Mouse (Mus musculus) hindbrain, postnatal 0 days (tissue): ENCODE measurements around the gene Mllt6. TPM values are rescaled to one million over a fixed set of nuclear protein-coding genes. Genes with fewer than 3 reads are reported as not detected.

ENCODE experiments used
- ATAC-seq: fragments of 200-750 bp; cut with Nextera tagmentation; 2 replicates; pipeline ENCODE4 v1.8.0; 2017; ENCODE audit warnings: mild to moderate bottlenecking, moderate TSS enrichment, moderate library complexity
- DNase-seq: peaks from one replicate; pipeline ENCODE4 v3.0.0-alpha.2; 2015; ENCODE audit warnings: low spot score
- H3K27ac ChIP-seq: fragments of 300-500 bp; sonication (generic); 2 replicates; pipeline ENCODE4 v1.5.1; 2014; ENCODE audit warnings: mild to moderate bottlenecking
- H3K27me3 ChIP-seq: fragments of 300-500 bp; sonication (generic); 2 replicates; pipeline ENCODE4 v1.6.1; 2014; ENCODE audit warnings: low read length, mixed read lengths; ENCODE audit not compliant: insufficient read depth
- H3K36me3 ChIP-seq: fragments of 300-500 bp; sonication (generic); 2 replicates; pipeline ENCODE4 v1.6.1; 2014; ENCODE audit warnings: low read length, mixed read lengths; ENCODE audit not compliant: insufficient read depth
- H3K4me1 ChIP-seq: fragments of 300-500 bp; sonication (generic); 2 replicates; pipeline ENCODE4 v1.6.1; 2014; ENCODE audit warnings: antibody characterized with exemption, low read length, mixed read lengths; ENCODE audit not compliant: insufficient read depth
- H3K4me2 ChIP-seq: fragments of 300-500 bp; sonication (generic); 2 replicates; pipeline ENCODE4 v1.6.1; 2014; ENCODE audit warnings: low read depth, mild to moderate bottlenecking, low read length, moderate library complexity, mixed read lengths
- H3K4me3 ChIP-seq: fragments of 300-500 bp; sonication (generic); 2 replicates; pipeline ENCODE4 v1.5.1; 2014; ENCODE audit warnings: low read length
- H3K9ac ChIP-seq: fragments of 300-500 bp; sonication (generic); replicated peaks from 2 replicates; pipeline ENCODE4 v1.6.1; 2014; ENCODE audit warnings: mild to moderate bottlenecking, low read length, moderate library complexity, mixed read lengths
- H3K9me3 ChIP-seq: fragments of 300-500 bp; sonication (generic); 2 replicates; pipeline ENCODE4 v1.6.1; 2016; ENCODE audit warnings: low read length, mixed read lengths
- CTCF ChIP-seq: IDR thresholded peaks from 2 replicates; pipeline ENCODE4 v1.5.1; 2016; ENCODE audit warnings: antibody characterized with exemption, control low read depth, low read depth
- WGBS: fragments of 180-500 bp; shearing (Covaris S2); extraction: QIAGEN DNeasy Blood & Tissue Kit; methylation state at CpG from one replicate; pipeline ENCODE4 v1.1.7; 2014; 5-methylcytosine and 5-hydroxymethylcytosine counted together
- polyA plus RNA-seq: library from polyadenylated mRNA; unstranded; fragments of >200 nt; fragmentation: Nextera tagmentation; extraction: Ambion mirVana; gene quantifications from 2 replicates; pipeline ENCODE4 v1.2.1, GENCODE M21; 2015
- total RNA-seq: library from RNA; depleted of rRNA; stranded (reverse); fragments of >200 nt; gene quantifications from 2 replicates; pipeline ENCODE4 v1.2.3, GENCODE M21; 2014

Mllt6 gene
- total and polyA plus RNA-seq, 2 experiments from 2014 or later, result 1.7 to 60.8 TPM

DNA sequence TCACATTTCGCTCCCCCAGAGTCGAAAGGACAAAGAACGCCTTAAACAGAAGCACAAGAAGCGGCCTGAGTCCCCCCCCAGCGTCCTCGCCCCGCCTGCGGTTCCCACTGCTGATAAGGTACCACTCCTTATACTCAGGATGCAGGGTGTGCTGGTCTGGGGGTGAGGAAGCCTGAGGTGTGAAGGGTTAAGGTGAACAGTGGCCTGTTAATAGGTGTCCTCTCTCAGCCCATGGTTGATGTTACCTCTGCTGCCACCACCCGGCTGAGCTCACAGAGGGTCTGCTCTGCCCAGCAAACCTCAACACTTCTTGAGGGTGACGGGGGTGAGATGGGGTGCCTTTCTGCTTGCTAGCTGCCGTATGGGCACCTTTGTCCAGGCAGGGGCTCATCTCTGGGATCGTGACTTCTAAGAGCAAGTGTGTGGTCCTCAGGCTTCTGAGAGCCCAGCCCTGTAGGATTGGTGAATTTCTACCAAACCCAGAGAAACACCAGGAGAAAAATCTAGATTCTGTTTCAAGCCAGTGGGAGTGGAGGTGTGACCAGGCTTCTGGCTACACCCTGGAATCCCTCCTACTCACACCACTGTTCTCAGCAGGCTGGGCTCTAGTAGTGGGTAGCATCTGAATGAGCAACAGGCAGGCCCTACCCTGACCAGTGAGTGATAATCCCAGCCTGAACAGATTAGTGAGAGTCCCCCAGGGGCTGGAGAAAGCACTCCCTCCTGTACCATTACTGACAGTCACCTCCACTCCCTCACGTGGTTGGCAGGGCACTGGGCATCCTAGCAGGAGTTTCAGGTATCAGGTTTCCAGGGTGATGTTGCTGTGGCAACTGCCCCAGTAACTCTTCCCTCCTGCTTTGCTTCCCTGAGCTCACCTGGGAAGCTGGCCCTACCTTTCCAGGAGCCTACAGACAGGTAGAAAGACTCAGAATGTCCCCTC lies 7.3 kb downstream of the Mllt6 start:
- no peak overlapping the region for H3K4me3 ChIP-seq
- peaks cover 62% of the 10 kb centered on the region for H3K36me3 ChIP-seq
- no peak overlapping the region for H3K9ac ChIP-seq
- no peaks in the 10 kb centered on the region for H3K4me1 ChIP-seq
- H3K4me2 ChIP-seq, result no peak overlapping the region
- H3K27ac ChIP-seq, result no peak overlapping the region
- ATAC-seq, result no peak
- H3K9me3 ChIP-seq, result no peaks in the 10 kb centered on the region
- no peak for DNase-seq
- WGBS, result 72% methylated on average over 13 of the region's 13 CpGs
- H3K27me3 ChIP-seq, result no peaks in the 10 kb centered on the region
- TF ChIP-seq CTCF, result peak; percentile 27; the same call in 1 of the 2 replicates

DNA sequence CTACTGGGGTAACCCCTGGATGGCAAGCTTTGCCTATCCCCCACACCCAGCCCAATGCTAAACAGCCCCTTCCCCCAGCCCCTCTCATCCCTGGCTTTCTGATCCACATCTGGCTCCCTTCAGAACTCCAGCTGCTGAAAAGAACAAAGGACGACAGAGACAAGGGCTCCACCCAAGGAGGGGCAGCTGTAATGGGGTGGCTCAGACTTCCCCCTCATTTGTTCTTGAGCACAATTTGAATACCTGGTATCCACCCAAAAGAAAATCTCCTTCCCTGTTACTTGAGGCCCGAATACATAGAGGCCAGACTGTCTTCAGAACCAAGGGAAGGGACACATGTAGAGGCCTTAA lies 7.9 kb downstream of the Mllt6 start:
- TF ChIP-seq CTCF, result no peak

DNA sequence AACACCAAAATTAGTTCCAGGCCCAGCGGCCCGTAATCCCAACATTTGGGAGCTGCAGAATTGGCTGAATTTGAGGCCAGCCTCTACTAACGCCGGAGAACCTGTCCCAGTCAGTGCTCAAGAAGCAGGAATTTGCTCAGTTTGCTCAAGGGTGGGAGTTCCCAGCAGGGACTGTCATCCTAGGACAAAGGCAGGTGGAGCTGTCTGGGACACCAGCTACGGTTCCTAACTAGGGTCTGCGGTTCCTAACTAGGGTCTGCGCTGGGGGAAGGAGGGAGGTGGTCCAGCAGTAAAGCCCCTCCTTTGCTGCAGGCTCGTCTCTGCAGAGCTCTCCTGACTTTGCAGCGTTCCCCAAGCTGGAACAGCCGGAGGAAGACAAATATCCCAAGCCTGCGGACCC lies 9.9 kb downstream of the Mllt6 start:
- Histone ChIP-seq H3K4me1 (no peaks in the 10 kb centered on the region), H3K27ac (no peak overlapping the region), H3K9me3 (no peaks in the 10 kb centered on the region), H3K4me2 (no peak overlapping the region), H3K27me3 (no peaks in the 10 kb centered on the region), H3K36me3 (peaks cover 62% of the 10 kb centered on the region), H3K9ac (no peak overlapping the region), H3K4me3 (no peak overlapping the region)
- DNase-seq, result no peak
- no peak for ATAC-seq
- no peak for TF ChIP-seq CTCF
- 80% methylated on average over 11 of the region's 11 CpGs for WGBS

More for the DNA sequence above, 7.9 kb downstream of the Mllt6 start:
- DNase-seq (no peak), ATAC-seq (no peak)
- Histone ChIP-seq H3K27ac (no peak overlapping the region), H3K4me1 (no peaks in the 10 kb centered on the region), H3K4me3 (no peak overlapping the region), H3K9ac (no peak overlapping the region), H3K36me3 (peaks cover 64% of the 10 kb centered on the region), H3K9me3 (no peaks in the 10 kb centered on the region), H3K4me2 (no peak overlapping the region), H3K27me3 (no peaks in the 10 kb centered on the region)
- WGBS, result 46% methylated on average over 2 of the region's 2 CpGs

DNA sequence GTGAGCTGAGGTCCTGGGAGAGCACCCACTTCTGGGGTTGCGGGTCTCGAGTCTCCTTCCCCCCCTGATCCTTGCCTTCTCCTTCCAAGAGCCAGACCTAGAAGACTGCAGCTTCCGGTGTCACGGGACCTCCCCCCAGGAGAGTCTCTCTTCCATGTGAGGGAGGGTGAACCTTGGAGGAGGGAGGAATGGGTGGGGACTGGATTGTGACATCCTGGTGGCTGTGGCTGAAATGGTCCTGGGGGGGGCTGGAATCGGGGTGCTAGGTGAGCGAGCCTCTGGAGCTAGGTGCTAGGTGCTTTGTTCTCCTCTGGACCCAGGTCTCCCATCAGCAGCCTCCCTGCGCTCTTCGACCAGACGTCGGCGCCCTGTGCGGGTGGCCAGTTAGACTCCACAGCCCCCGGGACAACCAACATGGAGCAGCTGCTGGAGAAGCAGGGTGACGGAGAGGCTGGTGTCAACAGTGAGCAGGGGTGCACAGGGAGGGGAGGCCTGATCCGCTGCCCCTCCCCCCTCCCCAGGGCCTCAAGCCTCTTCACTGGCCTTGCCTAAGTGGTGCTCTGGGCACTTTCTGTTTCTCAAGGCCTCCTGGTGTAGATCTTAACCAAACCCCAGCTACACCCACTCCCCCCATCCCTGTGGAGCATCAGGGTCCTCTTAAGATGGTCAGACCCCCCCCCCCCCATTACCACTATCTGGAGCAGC lies 13.0 kb downstream of the Mllt6 start:
- Histone ChIP-seq H3K4me2 (no peak overlapping the region), H3K27me3 (no peaks in the 10 kb centered on the region), H3K27ac (no peak overlapping the region), H3K9ac (no peak overlapping the region), H3K9me3 (no peaks in the 10 kb centered on the region), H3K4me1 (no peaks in the 10 kb centered on the region), H3K36me3 (peaks cover 48% of the 10 kb centered on the region), H3K4me3 (no peak overlapping the region)
- no peak for ATAC-seq
- TF ChIP-seq CTCF, result no peak
- no peak for DNase-seq
- 86% methylated on average over 15 of the region's 15 CpGs for WGBS

DNA sequence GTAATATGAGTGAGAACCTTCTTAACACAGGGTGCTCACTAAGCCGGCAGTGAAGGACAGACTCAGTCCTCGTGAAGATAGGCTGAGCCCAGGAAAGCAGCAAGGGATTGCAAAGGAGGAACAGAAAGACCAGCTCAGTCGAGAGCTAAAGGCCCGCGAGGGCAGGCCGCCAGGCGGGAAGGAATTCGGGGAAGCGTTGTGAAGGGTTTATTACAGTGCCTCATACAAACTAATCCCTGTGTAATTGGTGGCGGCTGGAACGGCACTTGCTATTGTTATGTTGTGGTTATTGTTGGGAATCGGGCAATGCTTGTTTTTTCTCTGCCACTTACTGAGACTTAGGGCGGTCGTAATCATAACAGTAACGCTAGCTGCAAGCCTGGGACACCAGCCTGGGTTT lies 14.2 kb downstream of the Mllt6 start:
- H3K4me2 ChIP-seq, result no peak overlapping the region
- ATAC-seq (no peak), DNase-seq (peak; percentile 24)
- peaks cover 46% of the 10 kb centered on the region for H3K36me3 ChIP-seq
- H3K27ac ChIP-seq, result no peak overlapping the region
- H3K4me3 ChIP-seq, result no peak overlapping the region
- no peaks in the 10 kb centered on the region for H3K9me3 ChIP-seq
- no peaks in the 10 kb centered on the region for H3K27me3 ChIP-seq
- WGBS, result 29% methylated on average over 15 of the region's 15 CpGs
- no peak overlapping the region for H3K9ac ChIP-seq
- H3K4me1 ChIP-seq, result no peaks in the 10 kb centered on the region
- TF ChIP-seq CTCF, result no peak

DNA sequence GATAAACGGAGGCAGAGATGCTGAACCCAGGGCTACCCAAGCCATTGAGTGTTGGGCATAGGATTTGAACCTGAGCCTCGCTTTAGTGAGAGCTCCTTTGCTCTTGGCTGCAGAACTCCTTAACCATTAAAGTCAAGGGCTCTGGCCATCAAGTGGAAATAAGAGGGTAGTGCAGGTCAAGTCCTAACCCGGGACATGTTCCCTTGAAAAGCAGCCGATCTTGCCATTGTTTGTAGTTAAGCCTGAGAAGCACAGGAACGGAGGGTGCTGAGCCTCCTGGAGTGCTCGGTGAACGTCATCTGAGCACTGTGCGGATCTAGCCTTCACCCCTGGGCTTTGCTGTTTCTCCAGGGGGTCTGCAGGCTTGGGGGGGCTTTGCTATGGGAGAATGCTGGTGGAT lies 14.6 kb downstream of the Mllt6 start:
- peak; percentile 53 for TF ChIP-seq CTCF
- 50% methylated on average over 8 of the region's 8 CpGs for WGBS
- Histone ChIP-seq H3K27me3 (no peaks in the 10 kb centered on the region), H3K4me3 (no peak overlapping the region), H3K36me3 (peaks cover 42% of the 10 kb centered on the region), H3K9ac (no peak overlapping the region), H3K4me1 (no peaks in the 10 kb centered on the region), H3K4me2 (no peak overlapping the region), H3K9me3 (no peaks in the 10 kb centered on the region), H3K27ac (no peak overlapping the region)
- peak; percentile 3; the same call in 1 of the 2 replicates for ATAC-seq
- DNase-seq, result peak; percentile 27
